Mouse (Mus musculus) kidney, adult 11 months (tissue): ENCODE measurements around the gene Sf3a1.
"Not testable (repeated sequence)": the region's sequence is repeated elsewhere in the genome, so short reads cannot be mapped to it uniquely, and the experiment has no call there.

Experiments
- DNase-seq: peaks from one replicate; pipeline ENCODE4 v3.0.0; 2022

The Sf3a1 gene

DNA sequence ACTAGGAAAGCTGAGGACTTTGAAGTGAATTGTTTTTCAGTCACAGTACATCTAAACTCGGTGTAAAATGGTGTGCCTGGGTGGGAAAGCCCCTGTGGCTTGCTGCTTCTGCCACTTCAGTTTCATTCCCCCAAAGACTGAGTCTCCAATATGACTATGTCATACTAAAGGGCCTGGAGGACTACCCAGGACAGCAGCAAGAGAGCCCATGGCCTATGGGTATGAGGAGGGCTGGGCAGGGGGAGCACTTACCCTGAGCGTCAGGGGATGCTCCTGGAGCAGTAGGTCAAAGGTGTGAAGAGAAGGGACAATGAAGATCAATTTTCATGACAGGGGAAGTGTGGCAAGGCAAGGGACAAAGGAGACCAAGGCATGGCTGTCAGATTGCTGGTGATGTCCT lies 21.2 kb upstream of the Sf3a1 start:
- no peak for DNase-seq

DNA sequence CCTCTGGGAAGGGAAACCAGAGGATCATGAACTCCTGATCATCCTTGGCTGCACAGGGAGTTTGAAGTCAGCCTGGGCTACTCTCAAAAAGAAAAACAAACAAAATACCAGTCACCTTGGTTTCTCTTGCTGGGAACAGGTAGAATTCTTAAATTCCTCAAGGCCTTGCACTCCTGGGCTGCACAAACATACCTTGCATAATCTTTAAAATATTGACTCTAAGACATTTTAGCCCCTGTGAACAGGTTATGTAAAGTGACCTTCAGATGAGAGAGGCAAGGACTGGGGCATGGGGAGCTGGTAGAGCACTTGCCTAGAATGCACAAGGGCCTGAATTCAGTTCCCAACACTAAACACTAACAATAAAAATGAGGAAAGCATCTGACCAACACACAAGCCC lies 18.6 kb upstream of the Sf3a1 start:
- no peak for DNase-seq

DNA sequence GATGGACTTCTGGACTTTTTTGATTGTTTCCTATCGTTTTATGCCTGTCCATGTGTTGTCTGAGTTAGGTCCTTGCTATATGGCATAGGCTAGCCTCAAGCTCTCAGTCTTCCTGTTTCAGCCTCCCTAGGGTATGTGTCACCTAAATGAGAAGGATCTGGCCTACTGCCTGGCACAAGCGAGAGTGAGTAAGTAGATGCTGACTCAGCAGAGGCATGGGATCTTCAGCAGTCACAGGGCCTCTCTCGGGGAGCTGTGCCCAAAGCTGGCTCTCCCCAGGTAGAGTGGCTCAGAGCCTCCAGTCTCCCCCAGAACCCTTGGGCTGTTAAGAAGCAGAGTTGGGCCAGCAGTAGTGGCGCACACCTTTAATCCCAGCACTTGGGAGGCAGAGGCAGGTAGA lies 17.8 kb upstream of the Sf3a1 start:
- DNase-seq, result no peak

DNA sequence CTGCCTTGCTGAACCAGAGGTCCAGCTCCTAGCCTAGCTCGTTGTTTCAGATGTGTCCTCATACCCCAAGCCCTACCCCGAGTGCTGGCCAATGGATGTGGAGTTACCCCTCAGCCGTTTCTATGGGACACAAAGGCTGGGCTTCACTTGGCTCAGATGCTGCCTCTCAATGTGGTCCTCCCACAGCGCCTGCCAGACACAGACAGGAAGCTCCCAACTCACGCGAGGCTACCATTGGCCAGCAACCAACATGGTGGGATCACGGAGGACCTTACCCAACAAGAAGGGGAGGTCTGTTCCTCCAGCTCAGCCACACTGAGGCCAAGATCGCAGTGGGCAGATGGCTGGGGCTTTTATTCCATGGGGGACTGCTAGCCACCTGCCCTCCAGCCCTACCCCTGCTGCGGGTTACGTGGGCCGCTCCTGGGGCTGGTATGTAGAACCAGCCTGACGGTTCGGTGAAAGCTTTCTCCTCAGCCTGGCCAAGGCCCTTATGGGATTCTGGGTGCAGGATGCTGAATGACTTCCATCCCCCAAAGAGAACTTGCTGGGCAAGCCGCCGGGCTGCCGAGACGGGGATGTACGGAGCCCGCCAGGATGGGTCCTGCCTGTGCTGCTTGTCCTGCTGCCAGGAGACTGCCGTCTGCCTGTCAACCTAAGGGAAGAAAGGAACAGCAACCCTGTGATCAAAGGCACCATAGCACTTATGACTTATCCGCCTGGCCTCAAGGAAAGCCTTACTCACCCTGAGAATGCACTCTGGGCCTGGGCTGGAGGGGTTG lies 16.7 kb upstream of the Sf3a1 start:
- no peak for DNase-seq

DNA sequence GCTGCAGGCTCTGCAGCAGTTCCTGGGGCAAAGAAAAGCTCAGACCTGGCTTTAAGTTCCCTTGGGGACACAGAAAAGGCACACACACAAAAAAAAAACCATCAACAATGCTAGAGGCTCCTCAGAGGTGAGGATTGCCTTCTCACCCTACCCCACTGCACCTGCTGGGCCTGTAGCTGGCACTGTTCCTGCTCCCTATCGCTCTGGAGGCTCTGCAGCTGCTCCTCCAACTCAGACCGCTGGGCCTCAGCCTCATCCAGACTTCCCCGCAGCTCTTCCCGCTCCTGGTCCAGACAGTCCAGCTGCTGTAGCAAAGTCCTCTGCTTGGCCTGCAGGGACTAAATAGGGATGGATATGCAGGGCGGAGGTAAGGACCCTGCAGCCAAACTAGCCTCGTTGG lies 13.8 kb upstream of the Sf3a1 start:
- DNase-seq, result no peak

DNA sequence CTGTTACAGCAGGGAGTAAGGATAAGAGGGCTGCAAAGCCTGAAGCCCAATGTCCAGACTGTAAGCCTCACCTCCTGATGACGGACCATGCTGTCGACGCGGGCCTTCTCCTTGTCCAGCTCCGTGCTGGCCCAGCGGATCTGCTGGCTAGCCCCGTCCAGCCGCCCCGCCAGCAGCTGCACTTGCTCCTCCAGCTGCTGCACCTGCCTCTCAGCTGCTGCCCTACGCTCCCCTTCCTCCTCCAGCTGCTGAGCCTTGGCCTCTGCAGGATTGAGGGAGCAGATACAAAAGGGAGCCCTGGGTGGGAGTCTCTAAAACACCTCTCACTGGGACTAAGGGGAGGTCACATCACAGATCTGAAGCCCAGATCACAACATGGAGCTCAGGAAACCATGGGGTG lies 13.1 kb upstream of the Sf3a1 start:
- no peak for DNase-seq

DNA sequence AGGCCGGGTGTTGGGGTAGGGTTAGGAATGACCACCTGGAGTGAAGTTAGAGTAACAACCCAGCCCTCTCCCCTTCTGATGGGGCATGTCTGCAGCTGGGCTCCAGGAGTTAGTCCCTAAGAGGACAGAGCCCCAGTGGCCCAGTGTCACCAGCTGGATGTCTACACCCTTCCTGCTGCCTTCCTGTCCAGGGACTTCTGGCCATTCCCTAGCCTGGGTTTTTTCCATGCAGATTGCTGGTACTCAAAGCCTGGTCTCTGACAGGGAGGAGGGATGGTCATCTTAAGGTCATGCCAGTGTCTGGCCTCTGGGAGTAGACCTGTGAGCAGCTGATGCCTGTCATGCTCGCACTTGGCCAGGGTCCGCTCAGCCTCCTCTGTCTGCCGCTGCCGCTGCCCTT lies 12.0 kb upstream of the Sf3a1 start:
- peak; percentile 61 for DNase-seq

DNA sequence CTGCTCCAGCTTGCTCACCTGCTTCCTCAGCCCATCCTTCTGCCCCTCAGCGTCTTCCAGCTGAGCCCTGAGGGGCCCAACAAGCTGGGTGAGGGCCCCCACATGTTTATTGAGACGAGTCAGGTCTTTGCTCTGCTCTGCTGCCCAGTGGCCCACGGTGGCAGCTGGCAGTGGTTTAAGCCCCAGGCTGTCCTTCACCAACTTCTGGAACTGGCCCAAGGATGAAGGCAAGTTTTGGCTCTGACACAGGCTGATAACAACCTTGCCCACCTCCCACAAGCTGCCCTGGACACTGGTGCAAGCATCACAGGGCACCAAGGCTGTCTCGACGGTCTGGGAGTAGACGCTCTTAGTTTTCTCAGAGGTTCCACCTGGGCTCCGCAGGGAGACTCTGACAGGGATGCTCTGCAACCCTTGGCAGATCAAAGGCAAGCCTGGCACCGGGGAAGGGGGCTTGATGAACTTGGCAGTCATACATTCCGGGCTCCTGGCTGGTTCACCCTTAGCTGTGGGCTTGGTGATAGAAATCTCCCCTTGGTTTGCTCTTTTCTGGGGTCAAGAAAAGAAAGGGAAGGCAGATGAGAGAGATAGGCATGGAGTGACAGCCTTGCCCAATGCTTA lies 11.5 kb upstream of the Sf3a1 start:
- no peak for DNase-seq

DNA sequence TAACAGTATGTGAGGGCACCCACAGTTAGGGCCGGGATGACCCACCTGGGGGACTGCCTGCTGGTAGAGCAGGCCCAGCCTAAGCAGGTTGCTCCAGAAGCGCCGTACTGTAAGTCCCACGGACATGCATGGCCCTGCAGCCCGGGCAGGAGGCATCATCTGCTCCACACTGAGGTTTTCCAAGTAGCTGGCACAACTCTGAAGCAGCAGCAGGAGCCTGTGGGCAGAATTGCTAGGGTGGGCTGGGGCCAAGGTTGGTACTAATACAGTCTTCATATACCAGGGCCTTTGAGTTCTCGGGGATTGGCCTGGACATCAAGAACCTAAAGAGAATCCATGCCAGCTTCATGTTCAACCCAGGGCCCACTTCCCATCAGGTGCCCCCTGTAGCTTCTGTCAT lies 10.3 kb upstream of the Sf3a1 start:
- DNase-seq, result no peak

DNA sequence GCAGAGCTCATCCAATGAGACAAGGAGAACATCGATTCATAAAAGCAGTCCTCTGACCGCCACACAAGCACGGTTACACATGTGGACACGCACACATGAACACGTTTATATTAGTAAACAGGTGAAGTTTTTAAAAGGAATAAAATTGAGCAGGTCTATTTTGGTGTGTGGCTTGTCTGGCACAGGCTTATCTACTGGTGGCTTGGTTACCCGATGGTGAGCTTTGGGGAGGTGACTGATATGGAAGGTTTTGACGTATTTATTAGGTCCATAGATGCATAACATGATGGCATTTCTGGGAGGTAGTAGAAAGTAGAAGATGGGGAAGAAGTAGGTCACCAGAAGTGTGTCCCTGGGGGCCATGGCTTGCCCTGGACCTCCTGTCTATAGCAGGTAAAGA lies 6.5 kb upstream of the Sf3a1 start:
- no peak for DNase-seq

DNA sequence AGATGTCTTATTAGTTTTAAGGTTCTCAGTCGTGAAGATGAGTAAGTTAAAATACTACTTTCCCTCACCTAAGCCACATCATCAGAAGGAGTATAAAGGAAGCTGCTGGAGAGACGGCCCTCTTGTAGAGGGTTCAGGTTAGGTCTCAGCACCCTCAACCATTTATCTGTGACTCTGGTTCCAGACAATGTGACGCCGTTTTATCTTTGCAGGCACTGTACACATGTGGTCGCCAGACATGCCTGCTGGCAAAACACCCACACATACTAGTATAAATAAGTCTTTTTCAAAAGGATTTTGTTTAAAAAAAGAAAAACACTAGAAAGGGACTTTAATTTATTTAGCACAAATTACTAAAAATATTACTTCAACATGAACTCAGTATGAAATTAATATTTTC lies 4.5 kb upstream of the Sf3a1 start:
- no peak for DNase-seq

DNA sequence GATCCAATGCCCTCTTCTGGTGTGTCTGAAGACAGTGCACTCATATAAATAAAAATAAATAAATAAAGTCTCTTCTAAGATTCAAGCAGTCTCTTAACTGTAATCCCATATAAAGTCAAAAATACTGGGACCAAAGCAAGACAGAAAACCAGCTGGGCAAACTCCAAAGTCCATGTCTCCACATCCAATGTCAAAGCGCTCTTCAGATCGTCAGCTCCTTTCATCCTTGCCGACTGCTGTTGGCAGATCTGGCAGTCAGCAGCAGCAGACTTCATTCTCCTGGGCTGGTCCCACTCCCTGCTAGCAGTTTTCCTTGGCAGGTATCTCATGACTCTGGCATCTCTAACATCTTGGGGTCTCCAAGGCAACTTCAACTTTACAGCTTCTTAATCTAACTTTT lies 1.5 kb upstream of the Sf3a1 start:
- peak; percentile 43 for DNase-seq

DNA sequence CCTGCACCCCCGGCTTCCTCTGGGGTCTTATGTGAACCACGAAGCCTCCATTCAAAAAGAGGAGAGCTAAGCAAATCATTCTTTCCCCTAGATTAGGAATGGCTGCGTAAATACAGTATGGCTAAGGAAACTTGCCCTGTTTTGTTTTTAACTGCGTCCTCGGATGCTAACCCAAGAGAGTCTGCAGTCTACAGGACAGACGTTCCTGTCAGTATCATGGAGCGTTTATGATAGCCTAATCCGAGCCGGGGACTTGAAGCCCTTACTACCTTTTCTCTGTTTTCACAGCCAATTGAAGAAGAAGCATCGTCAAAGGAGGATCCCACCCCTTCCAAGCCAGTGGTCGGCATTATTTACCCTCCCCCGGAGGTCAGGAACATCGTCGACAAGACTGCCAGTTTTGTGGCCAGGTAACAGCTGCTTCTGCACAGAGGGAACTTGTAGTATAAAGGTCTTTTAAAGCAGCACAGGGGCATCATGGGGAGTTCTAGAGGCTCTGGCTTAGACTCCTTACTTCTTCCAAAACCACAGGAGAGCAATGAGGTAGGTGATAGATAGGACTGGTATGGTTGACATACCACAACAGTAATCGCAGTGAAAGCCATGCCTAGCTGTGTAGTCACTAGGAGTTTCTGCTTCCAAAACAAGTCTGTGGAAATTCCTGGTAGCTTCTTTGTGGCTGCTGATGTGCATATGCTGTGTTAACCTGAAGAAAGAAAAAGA lies 769 bp downstream of the Sf3a1 start:
- DNase-seq, result no peak

DNA sequence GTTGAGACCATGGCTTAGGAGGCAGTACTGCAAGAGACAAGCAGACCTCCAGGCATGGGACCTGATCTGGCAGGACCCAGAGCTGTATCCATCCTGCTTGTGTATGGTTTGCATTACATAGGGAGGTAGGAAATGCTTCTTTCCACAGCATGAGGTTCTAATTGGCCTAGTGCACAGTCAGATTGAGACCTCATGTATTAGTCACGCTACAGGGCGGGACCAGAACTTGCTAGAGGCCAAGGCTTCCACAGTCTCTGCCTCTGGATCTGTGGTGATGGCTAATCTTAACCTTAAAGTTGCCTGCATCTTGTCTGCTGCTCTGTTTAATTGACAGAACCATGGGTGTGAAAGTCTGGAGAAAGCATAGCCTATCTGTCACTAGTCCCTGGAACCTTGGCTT lies 4.6 kb downstream of the Sf3a1 start:
- no peak for DNase-seq

DNA sequence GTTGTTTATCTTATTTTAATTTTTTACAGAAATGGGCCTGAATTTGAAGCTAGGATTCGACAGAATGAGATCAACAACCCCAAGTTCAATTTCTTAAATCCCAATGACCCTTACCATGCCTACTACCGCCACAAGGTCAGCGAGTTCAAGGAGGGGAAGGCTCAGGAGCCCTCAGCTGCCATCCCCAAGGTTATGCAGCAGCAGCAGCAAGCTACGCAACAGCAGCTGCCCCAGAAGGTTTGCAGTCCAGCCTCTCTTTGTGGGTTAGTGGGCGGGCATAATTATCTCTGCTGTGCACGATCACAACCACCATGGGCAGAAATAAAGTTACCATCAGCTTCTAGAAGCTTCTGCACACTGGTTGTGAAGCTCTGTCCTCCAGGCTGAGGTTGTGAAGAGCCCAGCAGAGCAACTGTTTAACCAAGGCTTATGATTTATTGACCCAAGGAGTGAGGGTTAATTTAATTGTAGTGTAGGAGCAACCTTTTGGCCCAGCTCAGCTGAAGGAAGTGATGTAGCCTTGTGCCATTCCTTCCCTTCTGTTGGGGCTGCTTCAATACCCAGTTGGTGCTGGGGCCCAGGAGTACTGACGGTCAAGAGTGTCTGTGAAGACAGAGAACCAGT lies 6.4 kb downstream of the Sf3a1 start:
- no peak for DNase-seq

DNA sequence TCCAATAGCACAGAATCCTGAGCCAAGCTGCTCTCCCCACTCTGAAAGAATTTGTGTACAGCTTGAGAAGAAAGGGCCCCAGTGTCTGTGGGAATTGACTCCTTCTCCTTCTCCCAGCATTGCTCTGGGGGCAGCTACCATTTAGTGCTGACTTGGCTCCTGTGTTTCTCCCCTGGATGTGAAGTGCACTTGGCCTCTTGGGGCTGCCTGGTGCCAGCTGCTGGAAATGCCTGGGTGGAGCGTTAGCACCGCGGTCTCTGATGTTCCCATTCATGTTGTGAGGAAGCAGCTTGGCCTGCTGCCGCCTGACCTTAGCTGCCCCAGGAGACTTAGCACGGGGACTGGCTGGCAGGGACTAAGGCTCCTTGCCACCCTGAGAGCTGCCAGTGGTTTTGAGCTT lies 14.4 kb downstream of the Sf3a1 start:
- peak; percentile 59 for DNase-seq

DNA sequence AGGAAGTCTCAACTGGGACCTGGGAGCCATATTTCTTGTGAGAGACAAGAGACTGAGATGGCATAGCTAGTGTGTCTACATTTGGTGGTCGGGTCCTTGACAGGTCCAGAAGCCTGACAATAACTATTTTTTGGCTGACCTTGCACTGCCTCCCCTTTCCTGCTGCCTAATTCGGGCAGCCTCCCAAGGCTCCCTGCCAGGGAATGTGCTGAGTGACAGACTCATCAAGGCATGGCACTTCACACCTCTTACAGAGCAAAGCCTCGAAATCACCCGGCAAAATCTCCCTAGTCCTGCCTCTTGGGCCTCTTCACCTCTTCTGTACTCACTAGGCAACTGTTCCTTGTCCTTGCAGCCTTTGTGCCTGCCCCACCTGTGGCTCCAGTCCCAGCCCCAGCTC lies 17.6 kb downstream of the Sf3a1 start:
- DNase-seq, result no peak

DNA sequence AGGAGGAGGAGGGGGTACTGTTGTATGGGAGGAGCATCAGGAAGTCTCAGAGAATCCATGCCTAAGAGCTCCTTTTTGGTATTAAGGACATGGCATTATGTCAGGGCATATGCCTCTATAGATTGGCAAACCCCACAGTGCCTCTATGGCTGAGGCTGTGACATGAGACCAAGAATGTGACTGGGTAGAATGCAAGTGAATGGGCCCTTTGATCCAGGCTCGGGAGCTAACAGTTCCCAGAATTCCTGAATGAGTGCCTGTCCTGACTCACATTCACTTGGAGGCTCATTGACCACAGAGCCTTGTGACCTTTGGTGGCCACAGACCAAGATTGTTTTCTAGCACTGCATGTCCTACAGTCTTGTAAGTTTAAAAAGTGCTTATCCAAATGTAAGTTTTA lies 21.9 kb downstream of the Sf3a1 start:
- DNase-seq, result no peak

DNA sequence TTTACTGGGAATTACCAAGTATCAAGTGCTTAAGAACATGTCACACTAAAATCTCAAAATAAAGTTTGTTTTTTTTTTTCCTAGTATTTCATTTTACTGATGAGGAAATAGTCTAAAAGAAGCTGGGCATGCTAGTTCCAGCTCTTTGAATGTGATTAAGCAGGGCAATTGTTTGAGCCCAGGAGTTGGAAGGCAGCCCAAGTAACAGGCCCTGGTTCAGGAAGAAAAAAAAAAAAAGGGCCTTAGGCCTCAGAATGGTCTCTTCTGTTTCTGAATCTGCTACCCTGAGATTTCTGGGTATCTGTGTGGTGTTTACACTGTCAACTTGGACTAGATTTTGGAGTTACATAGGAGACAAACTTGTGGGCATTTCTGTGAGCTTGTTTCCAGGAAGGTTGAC lies 23.4 kb downstream of the Sf3a1 start:
- no peak for DNase-seq

DNA sequence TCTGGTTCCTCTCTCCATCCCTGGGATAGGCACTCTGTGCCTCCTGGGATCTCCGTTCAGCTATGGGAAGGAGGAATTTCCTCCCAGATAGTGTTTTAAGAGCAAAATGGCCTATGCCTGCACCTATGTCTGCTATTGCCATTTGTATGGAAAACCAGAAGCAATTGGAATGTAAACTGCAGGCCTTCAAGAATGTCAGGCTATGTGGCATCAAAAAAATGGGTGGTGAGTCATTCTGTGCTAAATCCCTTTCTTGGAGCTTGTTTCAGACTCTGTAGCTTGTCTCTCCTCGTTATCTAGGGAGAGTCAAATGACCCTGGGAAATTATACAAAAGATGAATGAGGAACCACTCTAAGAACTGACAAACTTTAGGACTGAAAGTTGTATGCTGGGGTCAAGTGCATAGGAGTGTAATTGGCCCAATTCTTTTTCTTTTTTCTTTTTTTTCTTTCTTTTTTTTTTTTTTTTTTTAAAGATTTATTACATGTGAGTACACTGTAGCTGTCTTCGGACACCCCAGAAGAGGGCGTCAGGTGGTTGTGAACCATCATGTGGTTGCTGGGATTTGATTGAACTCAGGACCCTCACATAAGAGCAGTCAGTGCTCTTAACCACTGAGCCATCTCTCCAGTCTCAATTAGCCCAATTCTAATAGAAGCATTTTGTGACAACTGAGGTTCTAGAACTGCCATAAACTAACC lies 24.3 kb downstream of the Sf3a1 start:
- no peak for DNase-seq

DNA sequence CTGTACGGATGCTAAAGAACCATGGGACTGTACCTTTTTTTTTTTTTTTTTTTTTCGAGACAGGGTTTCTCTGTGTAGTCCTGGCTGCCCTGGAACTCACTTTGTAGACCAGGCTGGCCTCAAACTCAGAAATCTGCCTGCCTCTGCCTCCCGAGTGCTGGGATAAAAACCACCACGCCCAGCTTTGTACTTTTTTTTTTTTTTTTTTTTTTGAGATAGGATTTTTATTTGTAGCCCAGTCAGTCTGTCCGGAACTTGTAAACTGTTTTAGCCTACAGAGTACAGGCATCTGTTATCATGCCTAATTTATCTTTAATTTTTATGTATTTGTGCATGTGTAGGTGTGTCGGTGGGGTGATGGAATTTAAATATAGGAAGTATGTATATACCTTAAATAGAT lies 25.3 kb downstream of the Sf3a1 start:
- DNase-seq, result not testable (repeated sequence)

DNA sequence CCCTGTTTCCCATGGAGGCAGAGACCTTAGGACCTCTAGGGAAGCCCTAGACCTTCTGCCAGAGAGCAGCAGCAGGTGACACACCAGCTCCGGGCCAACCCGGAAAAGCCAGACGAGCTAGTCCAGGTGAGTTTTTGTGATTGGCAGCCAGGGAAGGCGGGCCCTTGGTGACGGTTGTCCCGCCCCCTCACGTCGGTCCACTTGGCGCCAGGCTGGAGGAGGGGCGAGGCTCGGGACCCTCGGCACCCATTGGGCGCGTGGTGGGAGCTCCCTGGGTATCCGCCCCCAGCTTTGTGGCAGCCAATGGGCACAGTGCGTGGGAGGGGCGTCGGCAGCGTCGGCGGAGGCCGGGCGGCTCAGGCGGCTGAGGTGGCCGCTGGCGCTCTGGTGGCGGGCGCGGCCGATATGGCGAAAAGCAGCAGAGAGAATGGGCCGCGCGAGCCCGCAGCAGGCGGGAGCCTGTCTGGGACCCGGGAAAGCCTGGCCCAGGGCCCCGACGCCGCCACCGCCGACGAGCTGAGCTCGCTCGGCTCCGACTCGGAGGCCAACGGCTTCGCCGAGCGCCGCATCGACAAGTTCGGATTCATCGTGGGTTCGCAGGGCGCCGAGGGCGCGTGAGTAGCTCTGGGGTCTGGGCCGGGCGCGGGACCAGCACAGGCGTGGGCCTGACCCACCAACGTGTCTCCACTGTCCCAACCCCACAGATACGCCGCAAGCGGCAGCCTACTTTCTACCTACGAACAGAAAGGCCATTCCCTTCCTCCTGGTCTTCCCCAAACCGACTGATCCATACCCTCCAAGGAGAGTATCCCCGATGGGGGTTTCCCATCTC lies 26.6 kb downstream of the Sf3a1 start, which contains the start of gene Tbc1d10a:
TSS of gene Tbc1d10a (plus strand) at position 304 of the 832 bp plus-strand sequence.
- DNase-seq, result peak; percentile 99
